Mouse (Mus musculus) CH12.LX (cell line): ENCODE data around the gene Prkar1a. TPM values are rescaled to one million over a fixed set of nuclear protein-coding genes. Genes with fewer than 3 reads are reported as not detected.
A peak's percentile ranks its signal among the peaks of the same experiment; 100 is the strongest.

Experiments used
- DNase-seq: peaks from one replicate; pipeline ENCODE4 v3.0.0-alpha.2; 2013; ENCODE audit errors: extremely low read depth
- H3K27ac ChIP-seq: 2 replicates; pipeline ENCODE4 v1.5.1; 2012; ENCODE audit warnings: low read depth, mild to moderate bottlenecking, control low read depth, moderate library complexity; ENCODE audit not compliant: insufficient read depth
- H3K27me3 ChIP-seq: replicated peaks from 2 replicates; pipeline ENCODE3; 2012; ENCODE audit warnings: inconsistent platforms
- H3K36me3 ChIP-seq, 2 experiments: replicated peaks in 1 of 2; 2 replicates each; pipeline versions ENCODE3 to v1.6.1; 2012; ENCODE audit warnings: inconsistent platforms in 1 of 2, low read length in 1 of 2, mild to moderate bottlenecking in 1 of 2, mixed read lengths in 1 of 2, moderate library complexity in 1 of 2; ENCODE audit not compliant: control insufficient read depth in 1 of 2, insufficient read depth in 1 of 2
- H3K4me1 ChIP-seq, 2 experiments: 2 replicates each; pipeline ENCODE4 v1.6.1; 2012; ENCODE audit warnings: inconsistent platforms in 1 of 2, moderate library complexity in 1 of 2; ENCODE audit not compliant: insufficient read depth in 2 of 2, control insufficient read depth in 1 of 2
- H3K4me2 ChIP-seq: 2 replicates; pipeline ENCODE4 v1.6.1; 2012; ENCODE audit warnings: low read depth, mild to moderate bottlenecking, control low read depth; ENCODE audit not compliant: poor library complexity, insufficient read depth, severe bottlenecking
- H3K4me3 ChIP-seq, 3 experiments: fragments of 150-350 bp in 1 of 3; sonication (generic) in 1 of 3; replicated peaks in 1 of 3; 2 replicates each; pipeline versions ENCODE3 to v1.5.1; 2011 to 2012; ENCODE audit warnings: low read depth in 2 of 3, low read length in 2 of 3, mild to moderate bottlenecking in 2 of 3, moderate library complexity in 2 of 3, control low read depth in 1 of 3, improper control_type of control experiment in 1 of 3, inconsistent platforms in 1 of 3, mixed read lengths in 1 of 3; ENCODE audit not compliant: poor library complexity in 1 of 3
- H3K79me2 ChIP-seq: replicated peaks from 2 replicates; pipeline ENCODE4 v1.6.1; 2012; ENCODE audit warnings: mild to moderate bottlenecking, moderate library complexity; ENCODE audit not compliant: control insufficient read depth, poor library complexity, insufficient read depth, severe bottlenecking; ENCODE audit errors: extremely low read depth
- H3K9ac ChIP-seq: 2 replicates; pipeline ENCODE4 v1.6.1; 2012; ENCODE audit warnings: low read depth, mild to moderate bottlenecking, control low read depth, moderate library complexity; ENCODE audit not compliant: insufficient read depth
- H3K9me3 ChIP-seq: replicated peaks from 2 replicates; pipeline ENCODE3; 2012; ENCODE audit warnings: low read length, inconsistent platforms, mixed read lengths
- BHLHE40 ChIP-seq: IDR thresholded peaks from 2 replicates; pipeline ENCODE4 v1.6.1; 2011; ENCODE audit warnings: mild to moderate bottlenecking, low read depth, low read length, improper control_type of control experiment
- CHD1 ChIP-seq: IDR thresholded peaks from 2 replicates; pipeline ENCODE4 v1.6.1; 2012; ENCODE audit warnings: low read depth, low read length, improper control_type of control experiment, inconsistent platforms
- CHD2 ChIP-seq: IDR thresholded peaks from 2 replicates; pipeline ENCODE4 v1.6.1; 2011; ENCODE audit warnings: low read length, improper control_type of control experiment
- CTCF ChIP-seq, 2 experiments: IDR thresholded peaks in 1 of 2; conservative IDR thresholded peaks in 1 of 2; 2 replicates each; pipeline ENCODE4 v1.5.1; 2011 to 2012; ENCODE audit warnings: low read depth in 2 of 2, low read length in 2 of 2, improper control_type of control experiment in 1 of 2, inconsistent platforms in 1 of 2, mild to moderate bottlenecking in 1 of 2, moderate library complexity in 1 of 2
- EP300 ChIP-seq: IDR thresholded peaks from 2 replicates; pipeline ENCODE4 v1.6.1; 2011; ENCODE audit warnings: low read length, improper control_type of control experiment
- ETS1 ChIP-seq: conservative IDR thresholded peaks from 2 replicates; pipeline ENCODE4 v1.6.1; 2012; ENCODE audit warnings: low read depth, mild to moderate bottlenecking, inconsistent platforms, low read length, improper control_type of control experiment, moderate library complexity
- GABPA ChIP-seq: IDR thresholded peaks from 2 replicates; pipeline ENCODE4 v1.6.1; 2012; ENCODE audit warnings: low read depth, low read length, improper control_type of control experiment, inconsistent platforms; ENCODE audit not compliant: insufficient replicate concordance
- IRF4 ChIP-seq: IDR thresholded peaks from 2 replicates; pipeline ENCODE4 v1.6.1; 2014; ENCODE audit warnings: low read depth, mild to moderate bottlenecking, inconsistent platforms, low read length, improper control_type of control experiment
- JUN ChIP-seq: IDR thresholded peaks from 2 replicates; pipeline ENCODE4 v1.6.1; 2011; ENCODE audit warnings: low read depth, mild to moderate bottlenecking, low read length, improper control_type of control experiment, moderate library complexity; ENCODE audit not compliant: insufficient read depth
- KAT2A ChIP-seq: IDR thresholded peaks from 2 replicates; pipeline ENCODE4 v1.6.1; 2012; ENCODE audit warnings: low read length, improper control_type of control experiment, inconsistent platforms; ENCODE audit not compliant: insufficient replicate concordance
- MAX ChIP-seq: IDR thresholded peaks from 2 replicates; pipeline ENCODE4 v1.6.1; 2011; ENCODE audit warnings: low read length, improper control_type of control experiment
- MAZ ChIP-seq: IDR thresholded peaks from 2 replicates; pipeline ENCODE4 v1.6.1; 2012; ENCODE audit warnings: low read depth, mild to moderate bottlenecking, inconsistent platforms, low read length, improper control_type of control experiment, moderate library complexity
- MEF2A ChIP-seq: IDR thresholded peaks from 2 replicates; pipeline ENCODE4 v1.6.1; 2014; ENCODE audit warnings: low read depth, mild to moderate bottlenecking, inconsistent platforms, low read length, improper control_type of control experiment, borderline replicate concordance
- MXI1 ChIP-seq: IDR thresholded peaks from 2 replicates; pipeline ENCODE4 v1.6.1; 2011; ENCODE audit warnings: mild to moderate bottlenecking, low read depth, low read length, improper control_type of control experiment
- MYC ChIP-seq: IDR thresholded peaks from 2 replicates; pipeline ENCODE4 v1.6.1; 2011; ENCODE audit warnings: low read depth, mild to moderate bottlenecking, improper control_type of control experiment, low read length
- NELFE ChIP-seq: IDR thresholded peaks from 2 replicates; pipeline ENCODE4 v1.6.1; 2011; ENCODE audit warnings: low read depth, low read length, improper control_type of control experiment
- PAX5 ChIP-seq: IDR thresholded peaks from 2 replicates; pipeline ENCODE4 v1.6.1; 2012; ENCODE audit warnings: low read length, inconsistent platforms, mixed read lengths
- POLR2A ChIP-seq: IDR thresholded peaks from 2 replicates; pipeline ENCODE4 v1.6.1; 2011; ENCODE audit warnings: low read depth, mild to moderate bottlenecking, improper control_type of control experiment, low read length
- POLR2AphosphoS2 ChIP-seq: IDR thresholded peaks from 2 replicates; pipeline ENCODE4 v1.6.1; 2011; ENCODE audit warnings: low read depth, low read length, improper control_type of control experiment
- RAD21 ChIP-seq: IDR thresholded peaks from 2 replicates; pipeline ENCODE4 v1.6.1; 2011; ENCODE audit warnings: low read depth, mild to moderate bottlenecking, low read length, improper control_type of control experiment, moderate library complexity
- RCOR1 ChIP-seq: conservative IDR thresholded peaks from 2 replicates; pipeline ENCODE4 v1.6.1; 2012; ENCODE audit warnings: low read depth, mild to moderate bottlenecking, inconsistent platforms, low read length, improper control_type of control experiment
- SIN3A ChIP-seq: IDR thresholded peaks from 2 replicates; pipeline ENCODE4 v1.6.1; 2012; ENCODE audit warnings: low read length, improper control_type of control experiment, inconsistent platforms
- TBP ChIP-seq: conservative IDR thresholded peaks from 2 replicates; pipeline ENCODE4 v1.6.1; 2011; ENCODE audit warnings: low read depth, low read length, improper control_type of control experiment
- TCF12 ChIP-seq: IDR thresholded peaks from 2 replicates; pipeline ENCODE4 v1.6.1; 2014; ENCODE audit warnings: low read depth, mild to moderate bottlenecking, inconsistent platforms, low read length, improper control_type of control experiment
- UBTF ChIP-seq: IDR thresholded peaks from 2 replicates; pipeline ENCODE4 v1.6.1; 2012; ENCODE audit warnings: low read depth, mild to moderate bottlenecking, inconsistent platforms, low read length, improper control_type of control experiment, moderate library complexity
- USF1 ChIP-seq: IDR thresholded peaks from 2 replicates; pipeline ENCODE4 v1.6.1; 2014; ENCODE audit warnings: low read depth, mild to moderate bottlenecking, inconsistent platforms, low read length, improper control_type of control experiment
- USF2 ChIP-seq: conservative IDR thresholded peaks from 2 replicates; pipeline ENCODE4 v1.6.1; 2011; ENCODE audit warnings: low read depth, low read length, improper control_type of control experiment
- ZC3H11A ChIP-seq: IDR thresholded peaks from 2 replicates; pipeline ENCODE4 v1.6.1; 2012; ENCODE audit warnings: low read depth, mild to moderate bottlenecking, inconsistent platforms, low read length, improper control_type of control experiment
- ZKSCAN1 ChIP-seq: IDR thresholded peaks from 2 replicates; pipeline ENCODE4 v1.6.1; 2012; ENCODE audit warnings: low read depth, inconsistent platforms, low read length, improper control_type of control experiment, borderline replicate concordance
- dilution Hi-C: fragments of 300-500 bp; cut with MboI; formaldehyde crosslinking; loops from 2 replicates; pipeline ENCODE4 v1.14.3; 2020; ENCODE audit warnings: low sequenced_read_pairs; ENCODE audit not compliant: extremely low pct_unique_long_range_greater_than_20kb, extremely low pct_ligation_motif_present
- in situ Hi-C: fragments of 300-500 bp; cut with MboI; formaldehyde crosslinking; loops from 3 replicates; pipeline ENCODE4 v1.14.3; 2019; ENCODE audit warnings: low sequenced_read_pairs, low pct_ligation_motif_present, low pct_unique_long_range_greater_than_20kb, mixed read lengths
- polyA plus RNA-seq: library from polyadenylated mRNA; unstranded; fragments of >175 nt; gene quantifications from 2 replicates; pipeline ENCODE4 v1.2.1, GENCODE M21; 2012; ENCODE audit warnings: low read depth; ENCODE audit not compliant: insufficient read length
- total RNA-seq, 2 experiments: library from RNA; depleted of rRNA; stranded (reverse); fragments of 300-350 nt in 1 of 2; fragments of >200 nt in 1 of 2; gene quantifications; 2 replicates each; pipeline ENCODE4 v1.2.3; 2012 to 2014

Prkar1a gene
- total and polyA plus RNA-seq, 3 experiments = 93.1 to 220 (median 111) TPM

- TF ChIP-seq CTCF (conservative IDR thresholded peaks at IDR 0.05 in 1 of 2, IDR thresholded peaks at IDR 0.05 in 1 of 2; ENCODE audit: low read depth in 2 of 2, low read length in 2 of 2) (no peak), USF2 (no peak), POLR2A (no peak), MYC (no peak), MAX (no peak), MAZ (no peak), TCF12 (no peak), IRF4 (no peak), MEF2A (no peak), CHD1 (no peak), USF1 (no peak), EP300 (no peak), ZC3H11A (no peak), PAX5 (no peak), POLR2AphosphoS2 (no peak), ZKSCAN1 (no peak)
- TF ChIP-seq, all 38 proteins: peak for 0
- dilution Hi-C loops = no loop called here
- Histone ChIP-seq H3K4me2 (peak overlapping the region; percentile 84), H3K9me3 (no peaks in the 10 kb centered on the region), H3K4me3 (peak overlapping the region; percentile 62 to 74 (median 63)), H3K27ac (no peak overlapping the region), H3K79me2 (no peaks in the 10 kb centered on the region), H3K36me3 (no peaks in the 10 kb centered on the region), H3K4me1 (peaks cover 4 to 12% of the 10 kb centered on the region in 2 experiments; a peak in 3 of 4 replicates), H3K27me3 (peaks cover 26% of the 10 kb centered on the region), H3K9ac (peak overlapping the region; percentile 35; the same call in 1 of the 2 replicates)
- in situ Hi-C loops = no loop called here
- no peak for DNase-seq
Measured at GRCm38 (mm10) chr11:109610046-109610794, 39.0 kb upstream of the Prkar1a start.

GRCm38 (mm10) chr11:109610795-109611302 lies 38.4 kb upstream of the Prkar1a start:
- Histone ChIP-seq H3K79me2 (no peaks in the 10 kb centered on the region), H3K27me3 (peaks cover 26% of the 10 kb centered on the region), H3K4me2 (peak overlapping the region; percentile 84), H3K36me3 (no peaks in the 10 kb centered on the region), H3K4me1 (peaks cover 4 to 12% of the 10 kb centered on the region in 2 experiments; a peak in 3 of 4 replicates), H3K4me3 (peak overlapping the region; percentile 62 to 74 (median 63)), H3K27ac (no peak overlapping the region), H3K9me3 (peaks cover 2% of the 10 kb centered on the region), H3K9ac (peak overlapping the region; percentile 35)
- in situ Hi-C loops (no loop called here), dilution Hi-C loops (no loop called here)
- no peak for DNase-seq
- TF ChIP-seq JUN (no peak), ETS1 (no peak), MYC (no peak), NELFE (0 out of 2 replicates have a peak, but pooled peaks have one; percentile 27), MAZ (peak; percentile 63), GABPA (no peak), USF2 (no peak), BHLHE40 (no peak), KAT2A (no peak), CHD2 (0 out of 2 replicates have a peak, but pooled peaks have one; percentile 16), UBTF (no peak), MAX (0 out of 2 replicates have a peak, but pooled peaks have one; percentile 17), MXI1 (peak; percentile 73; the same call in 1 of the 2 replicates), SIN3A (peak; percentile 74), USF1 (no peak), RCOR1 (no peak), POLR2AphosphoS2 (no peak), RAD21 (no peak), TBP (no peak), CTCF (conservative IDR thresholded peaks at IDR 0.05 in 1 of 2, IDR thresholded peaks at IDR 0.05 in 1 of 2; ENCODE audit: low read depth in 2 of 2, low read length in 2 of 2) (peak in 1 of 2 experiments; percentile 26; a peak in 1 of 4 replicates), TCF12 (0 out of 2 replicates have a peak, but pooled peaks have one; percentile 10)
